Mouse (Mus musculus) lung, adult 2 months (tissue): ENCODE results near the gene Gsap.

ENCODE experiments used
- CTCF ChIP-seq: fragments of 200-500 bp; IDR thresholded peaks from 2 replicates; pipeline ENCODE4 v1.5.1; 2011; ENCODE audit warnings: mild to moderate bottlenecking, low read length, control low read depth; ENCODE audit not compliant: insufficient read depth
- POLR2A ChIP-seq: fragments of 200-500 bp; IDR thresholded peaks from 2 replicates; pipeline ENCODE4 v1.6.1; 2011; ENCODE audit warnings: low read depth, mild to moderate bottlenecking, control low read depth, low read length, borderline replicate concordance; ENCODE audit errors: extremely low read depth

- TF ChIP-seq POLR2A (no peak), CTCF (no peak)
These were observed 84.7 kb downstream of the Gsap start for GRCm38 (mm10) chr5:21270756-21271155.
